Mouse (Mus musculus) heart, postnatal 0 days (tissue): ENCODE data around the gene Klrc2. TPM values are rescaled to one million over a fixed set of nuclear protein-coding genes. Genes with fewer than 3 reads are reported as not detected.

Experiments
- ATAC-seq: fragments of 200-750 bp; cut with Nextera tagmentation; 2 replicates; pipeline ENCODE4 v1.8.0; 2017; ENCODE audit warnings: low read depth, moderate number of reproducible peaks, moderate library complexity; ENCODE audit not compliant: insufficient read depth
- DNase-seq: peaks from one replicate; pipeline ENCODE4 v3.0.0-alpha.2; 2016; ENCODE audit warnings: low spot score
- H3K27ac ChIP-seq: fragments of 300-500 bp; sonication (generic); 2 replicates; pipeline ENCODE4 v1.5.1; 2014; ENCODE audit warnings: low read depth, mild to moderate bottlenecking
- H3K27me3 ChIP-seq: fragments of 300-500 bp; sonication (generic); 2 replicates; pipeline ENCODE4 v1.6.1; 2014; ENCODE audit warnings: low read length, mixed read lengths; ENCODE audit not compliant: control insufficient read depth, insufficient read depth
- H3K36me3 ChIP-seq: fragments of 300-500 bp; sonication (generic); replicated peaks from 2 replicates; pipeline ENCODE4 v1.6.1; 2014; ENCODE audit warnings: low read length, mixed read lengths; ENCODE audit not compliant: control insufficient read depth, insufficient read depth
- H3K4me1 ChIP-seq: fragments of 300-500 bp; sonication (generic); 2 replicates; pipeline ENCODE4 v1.6.1; 2014; ENCODE audit warnings: antibody characterized with exemption; ENCODE audit not compliant: control insufficient read depth, insufficient read depth
- H3K4me2 ChIP-seq: fragments of 300-500 bp; sonication (generic); 2 replicates; pipeline ENCODE4 v1.6.1; 2014; ENCODE audit warnings: low read depth, mild to moderate bottlenecking, low read length, moderate library complexity
- H3K4me3 ChIP-seq: fragments of 300-500 bp; sonication (generic); 2 replicates; pipeline ENCODE4 v1.5.1; 2014; ENCODE audit warnings: low read depth, low read length
- H3K9ac ChIP-seq: fragments of 300-500 bp; sonication (generic); replicated peaks from 2 replicates; pipeline ENCODE4 v1.6.1; 2014; ENCODE audit warnings: low read depth, low read length, mixed read lengths
- H3K9me3 ChIP-seq: fragments of 300-500 bp; sonication (generic); replicated peaks from 2 replicates; pipeline ENCODE4 v1.6.1; 2016; ENCODE audit warnings: low read length; ENCODE audit not compliant: control insufficient read depth
- CTCF ChIP-seq: IDR thresholded peaks from 2 replicates; pipeline ENCODE4 v1.5.1; 2016; ENCODE audit warnings: antibody characterized with exemption, control low read depth, low read depth
- EP300 ChIP-seq: IDR thresholded peaks from 2 replicates; pipeline ENCODE4 v1.6.1; 2016; ENCODE audit warnings: antibody characterized with exemption, low read depth
- WGBS: fragments of 180-500 bp; shearing (Covaris S2); extraction: QIAGEN DNeasy Blood & Tissue Kit; methylation state at CpG from one replicate; pipeline ENCODE4 v1.1.7; 2014; 5-methylcytosine and 5-hydroxymethylcytosine counted together
- microRNA-seq: library from miRNA; unstranded; fragments of <30 nt; microRNA quantifications from one replicate; pipeline ENCODE4, GENCODE M21; 2016
- polyA plus RNA-seq: library from polyadenylated mRNA; unstranded; fragments of >200 nt; fragmentation: Nextera tagmentation; extraction: Ambion mirVana; gene quantifications from 2 replicates; pipeline ENCODE4 v1.2.1, GENCODE M21; 2015
- total RNA-seq: library from RNA; depleted of rRNA; stranded (reverse); fragments of >200 nt; gene quantifications from 2 replicates; pipeline ENCODE4 v1.2.3, GENCODE M21; 2014; ENCODE audit warnings: low replicate concordance; rRNA removed

Klrc2 gene
- total and polyA plus RNA-seq, 2 experiments from 2014 or later = not detected

DNA sequence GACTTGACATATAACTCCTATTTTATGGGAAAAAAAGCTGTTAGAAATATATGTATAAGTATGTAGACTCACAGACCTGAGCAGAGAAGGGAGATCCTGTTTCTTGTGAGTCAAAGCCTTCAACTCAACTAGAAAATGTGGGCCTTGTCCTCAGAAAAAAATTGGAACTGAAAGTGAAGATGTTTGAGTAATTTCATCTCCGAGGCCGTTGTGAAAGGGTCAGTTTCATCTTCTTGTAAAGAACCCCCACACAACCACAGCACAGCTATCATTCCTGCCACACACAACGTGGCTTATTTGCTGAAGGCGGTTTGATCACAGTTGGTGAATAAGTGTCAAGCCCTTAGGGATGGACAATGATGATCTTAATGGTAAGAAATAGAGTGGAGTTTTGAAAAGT is 36.8 kb downstream of the Klrc2 start, which contains the start of gene Klrk1:
TSS of gene Klrk1 (minus strand) at position 130 of the 400 bp plus-strand sequence.
- Histone ChIP-seq H3K9ac (no peak within 1 kb of the TSS), H3K4me1 (no peaks in the 10 kb centered on the region), H3K4me2 (no peak within 1 kb of the TSS), H3K4me3 (no peak within 1 kb of the TSS), H3K9me3 (no peaks in the 10 kb centered on the region; the same call in 1 of the 2 replicates), H3K27ac (no peak within 1 kb of the TSS), H3K27me3 (no peaks in the 10 kb centered on the region), H3K36me3 (no peaks in the 10 kb centered on the region)
- no peak for TF ChIP-seq CTCF
- TF ChIP-seq EP300 = no peak
- WGBS = 70% methylated on average over 4 of the region's 4 CpGs
- DNase-seq (no peak), ATAC-seq (no peak)

DNA sequence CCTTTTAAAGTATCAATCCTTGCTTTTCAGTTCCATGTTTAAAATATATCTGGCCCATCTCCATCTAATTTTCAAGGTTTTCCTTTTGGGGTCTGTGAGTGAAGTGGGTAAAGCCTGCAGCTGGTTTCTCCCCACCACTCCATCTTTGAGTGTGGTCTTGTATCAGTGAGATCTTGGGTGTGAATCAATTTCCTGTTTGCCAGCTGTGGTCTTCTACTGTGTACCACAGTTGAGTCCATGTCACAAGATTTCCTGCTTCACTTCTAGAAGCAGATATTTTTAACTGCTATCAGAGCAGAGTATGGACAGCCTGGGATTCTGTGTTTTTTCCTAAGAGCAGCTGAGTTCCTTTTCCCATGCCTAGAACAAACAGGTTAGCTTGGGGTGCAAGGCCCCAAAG is 52.1 kb downstream of the Klrc2 start:
- DNase-seq (no peak), ATAC-seq (no peak)
- Histone ChIP-seq H3K4me2 (no peak overlapping the region), H3K4me1 (no peaks in the 10 kb centered on the region), H3K9me3 (no peaks in the 10 kb centered on the region), H3K4me3 (no peak overlapping the region), H3K36me3 (no peaks in the 10 kb centered on the region), H3K27ac (no peak overlapping the region), H3K9ac (no peak overlapping the region), H3K27me3 (no peaks in the 10 kb centered on the region)
- TF ChIP-seq EP300 (no peak), CTCF (no peak)

Small RNA genes within 50 kb of the gene (microRNA-seq; reads per million reads assigned to microRNA genes)
- not detected for gene Mir680-1

Other genes with a start within 250 kb of the Klrc2 start
- gene Clec1a, start 208.7 kb downstream of the Klrc2 start, total RNA-seq = 8.9 and 23.3 TPM in 2 replicates
- 9.1 and 10.5 TPM in 2 replicates for gene Clec1a, start 208.7 kb downstream of the Klrc2 start, polyA plus RNA-seq
- gene Olr1, start 153.5 kb downstream of the Klrc2 start, total RNA-seq = 0.35 and 1.9 TPM in 2 replicates
- gene Olr1, start 153.5 kb downstream of the Klrc2 start, polyA plus RNA-seq = 0.27 TPM in 2 replicates
- gene Tmem52b, start 148.1 kb downstream of the Klrc2 start, total RNA-seq = not detected in 2 replicates
- not detected in 2 replicates for gene Tmem52b, start 148.1 kb downstream of the Klrc2 start, polyA plus RNA-seq
- 63.3 and 73.2 TPM in 2 replicates for gene Gabarapl1, start 127.5 kb downstream of the Klrc2 start, total RNA-seq
- 41.8 and 52.7 TPM in 2 replicates for gene Gabarapl1, start 127.5 kb downstream of the Klrc2 start, polyA plus RNA-seq
- gene Klre1, start 82.8 kb downstream of the Klrc2 start, total RNA-seq = not detected in 2 replicates
- gene Klre1, start 82.8 kb downstream of the Klrc2 start, polyA plus RNA-seq = not detected in 2 replicates
- not detected in 2 replicates for gene Klrd1, start 68.9 kb downstream of the Klrc2 start, total RNA-seq
- gene Klrd1, start 68.9 kb downstream of the Klrc2 start, polyA plus RNA-seq = 0.15 and 0.30 TPM in 2 replicates
- not detected in 2 replicates for gene Klrk1, start 36.8 kb downstream of the Klrc2 start, total RNA-seq
- gene Klrk1, start 36.8 kb downstream of the Klrc2 start, polyA plus RNA-seq = 0.10 and 0.11 TPM in 2 replicates
- gene Klrc3, start 17.4 kb downstream of the Klrc2 start, total RNA-seq = not detected in 2 replicates
- not detected in 2 replicates for gene Klrc3, start 17.4 kb downstream of the Klrc2 start, polyA plus RNA-seq
- gene Klrc1, start 18.3 kb upstream of the Klrc2 start, total RNA-seq = not detected in 2 replicates
- not detected in 2 replicates for gene Klrc1, start 18.3 kb upstream of the Klrc2 start, polyA plus RNA-seq
- gene Klri1, start 56.4 kb upstream of the Klrc2 start, total RNA-seq = not detected in 2 replicates
- gene Klri1, start 56.4 kb upstream of the Klrc2 start, polyA plus RNA-seq = not detected in 2 replicates
- not detected in 2 replicates for gene Klri2, start 79.8 kb upstream of the Klrc2 start, total RNA-seq
- gene Klri2, start 79.8 kb upstream of the Klrc2 start, polyA plus RNA-seq = not detected in 2 replicates
- gene Gm156, start 123.6 kb upstream of the Klrc2 start, total RNA-seq = not detected in 2 replicates
- gene Gm156, start 123.6 kb upstream of the Klrc2 start, polyA plus RNA-seq = not detected in 2 replicates
- gene Gm17631, start 202.0 kb upstream of the Klrc2 start, total RNA-seq = not detected in 2 replicates
- not detected in 2 replicates for gene Gm17631, start 202.0 kb upstream of the Klrc2 start, polyA plus RNA-seq
- not detected in 2 replicates for gene Klra17, start 216.0 kb upstream of the Klrc2 start, total RNA-seq
- gene Klra17, start 216.0 kb upstream of the Klrc2 start, polyA plus RNA-seq = not detected in 2 replicates